Mouse (Mus musculus): ENCODE measurements around the gene Col6a6. TPM values are rescaled to one million over a fixed set of nuclear protein-coding genes. Genes with fewer than 3 reads are reported as not detected.

Col6a6 gene
- polyA plus RNA-seq, 1 experiment from 2014 or later, result 1.3 TPM

- Histone ChIP-seq H3K4me2 (ENCODE audit: low read depth, low read length) (no peak overlapping the region), H3K36me3 (ENCODE audit: control insufficient read depth, insufficient read depth, low read length) (no peaks in the 10 kb centered on the region), H3K9me3 (ENCODE audit: control insufficient read depth, low read length) (no peaks in the 10 kb centered on the region), H3K27me3 (ENCODE audit: control insufficient read depth, insufficient read depth, low read depth, low read length) (no peaks in the 10 kb centered on the region), H3K4me3 (ENCODE audit: low read length) (no peak overlapping the region), H3K9ac (ENCODE audit: low read length) (no peak overlapping the region), H3K27ac (ENCODE audit: low read length) (no peak overlapping the region), H3K4me1 (replicated peaks; ENCODE audit: control insufficient read depth, insufficient read depth, low read length) (no peaks in the 10 kb centered on the region)
- ATAC-seq (ENCODE audit: low read depth), result no peak
- WGBS, result 61% methylated on average over 11 of the region's 11 CpGs
Observed at GRCm38 (mm10) chr9:105787800-105788199, 40.2 kb downstream of the Col6a6 start.

GRCm38 (mm10) chr9:105784026-105784425, 43.9 kb downstream of the Col6a6 start:
- no peak for ATAC-seq (ENCODE audit: low read depth)
- no peak overlapping the region for H3K9ac ChIP-seq (ENCODE audit: low read length)
- WGBS, result 78% methylated on average over 4 of the region's 4 CpGs
- H3K4me1 ChIP-seq (replicated peaks; ENCODE audit: control insufficient read depth, insufficient read depth, low read length), result no peaks in the 10 kb centered on the region
- H3K27me3 ChIP-seq (ENCODE audit: control insufficient read depth, insufficient read depth, low read depth, low read length), result no peaks in the 10 kb centered on the region
- no peaks in the 10 kb centered on the region for H3K9me3 ChIP-seq (ENCODE audit: control insufficient read depth, low read length)
- H3K4me3 ChIP-seq (ENCODE audit: low read length), result no peak overlapping the region
- H3K27ac ChIP-seq (ENCODE audit: low read length), result no peak overlapping the region
- no peak overlapping the region for H3K4me2 ChIP-seq (ENCODE audit: low read depth, low read length)
- no peaks in the 10 kb centered on the region for H3K36me3 ChIP-seq (ENCODE audit: control insufficient read depth, insufficient read depth, low read length)

GRCm38 (mm10) chr9:105780696-105781095, 47.3 kb downstream of the Col6a6 start:
- Histone ChIP-seq H3K36me3 (ENCODE audit: control insufficient read depth, insufficient read depth, low read length) (no peaks in the 10 kb centered on the region), H3K9me3 (ENCODE audit: control insufficient read depth, low read length) (no peaks in the 10 kb centered on the region), H3K4me2 (ENCODE audit: low read depth, low read length) (no peak overlapping the region), H3K27ac (ENCODE audit: low read length) (no peak overlapping the region), H3K9ac (ENCODE audit: low read length) (no peak overlapping the region), H3K4me3 (ENCODE audit: low read length) (no peak overlapping the region), H3K27me3 (ENCODE audit: control insufficient read depth, insufficient read depth, low read depth, low read length) (no peaks in the 10 kb centered on the region), H3K4me1 (replicated peaks; ENCODE audit: control insufficient read depth, insufficient read depth, low read length) (no peaks in the 10 kb centered on the region)
- no peak for ATAC-seq (ENCODE audit: low read depth)
- WGBS, result 89% methylated on average over 15 of the region's 15 CpGs

GRCm38 (mm10) chr9:105778741-105779140, 49.2 kb downstream of the Col6a6 start:
- Histone ChIP-seq H3K4me3 (ENCODE audit: low read length) (no peak overlapping the region), H3K27me3 (ENCODE audit: control insufficient read depth, insufficient read depth, low read depth, low read length) (no peaks in the 10 kb centered on the region), H3K9me3 (ENCODE audit: control insufficient read depth, low read length) (no peaks in the 10 kb centered on the region), H3K36me3 (ENCODE audit: control insufficient read depth, insufficient read depth, low read length) (no peaks in the 10 kb centered on the region), H3K4me2 (ENCODE audit: low read depth, low read length) (no peak overlapping the region), H3K4me1 (replicated peaks; ENCODE audit: control insufficient read depth, insufficient read depth, low read length) (peaks cover 5% of the 10 kb centered on the region), H3K27ac (ENCODE audit: low read length) (no peak overlapping the region), H3K9ac (ENCODE audit: low read length) (no peak overlapping the region)
- ATAC-seq (ENCODE audit: low read depth), result no peak
- WGBS, result 88% methylated on average over 6 of the region's 6 CpGs

- no peak overlapping the region for H3K27ac ChIP-seq (ENCODE audit: low read length)
- peak; percentile 56 for ATAC-seq (ENCODE audit: low read depth)
- H3K4me1 ChIP-seq (replicated peaks; ENCODE audit: control insufficient read depth, insufficient read depth, low read length), result peaks cover 16% of the 10 kb centered on the region
- no peaks in the 10 kb centered on the region for H3K36me3 ChIP-seq (ENCODE audit: control insufficient read depth, insufficient read depth, low read length)
- no peak overlapping the region for H3K4me2 ChIP-seq (ENCODE audit: low read depth, low read length)
- WGBS, result 37% methylated on average over 7 of the region's 7 CpGs
- H3K9ac ChIP-seq (ENCODE audit: low read length), result no peak overlapping the region
- no peak overlapping the region for H3K4me3 ChIP-seq (ENCODE audit: low read length)
- H3K9me3 ChIP-seq (ENCODE audit: control insufficient read depth, low read length), result no peaks in the 10 kb centered on the region
- no peaks in the 10 kb centered on the region for H3K27me3 ChIP-seq (ENCODE audit: control insufficient read depth, insufficient read depth, low read depth, low read length)
Observed at GRCm38 (mm10) chr9:105774878-105775277, 53.1 kb downstream of the Col6a6 start.

- 81% methylated on average over 19 of the region's 19 CpGs for WGBS
- H3K9ac ChIP-seq (ENCODE audit: low read length), result no peak overlapping the region
- no peak overlapping the region for H3K4me2 ChIP-seq (ENCODE audit: low read depth, low read length)
- H3K4me3 ChIP-seq (ENCODE audit: low read length), result no peak overlapping the region
- no peaks in the 10 kb centered on the region for H3K36me3 ChIP-seq (ENCODE audit: control insufficient read depth, insufficient read depth, low read length)
- no peaks in the 10 kb centered on the region for H3K9me3 ChIP-seq (ENCODE audit: control insufficient read depth, low read length)
- peaks cover 16% of the 10 kb centered on the region for H3K4me1 ChIP-seq (replicated peaks; ENCODE audit: control insufficient read depth, insufficient read depth, low read length)
- 0 out of 2 replicates have a peak, but pooled peaks have one; percentile 10 for ATAC-seq (ENCODE audit: low read depth)
- H3K27me3 ChIP-seq (ENCODE audit: control insufficient read depth, insufficient read depth, low read depth, low read length), result no peaks in the 10 kb centered on the region
- no peak overlapping the region for H3K27ac ChIP-seq (ENCODE audit: low read length)
Observed at GRCm38 (mm10) chr9:105774321-105774720, 53.6 kb downstream of the Col6a6 start.

GRCm38 (mm10) chr9:105771380-105771779, 56.6 kb downstream of the Col6a6 start:
- no peak overlapping the region for H3K27ac ChIP-seq (ENCODE audit: low read length)
- H3K4me1 ChIP-seq (replicated peaks; ENCODE audit: control insufficient read depth, insufficient read depth, low read length), result peaks cover 16% of the 10 kb centered on the region
- H3K9me3 ChIP-seq (ENCODE audit: control insufficient read depth, low read length), result no peaks in the 10 kb centered on the region
- no peak overlapping the region for H3K9ac ChIP-seq (ENCODE audit: low read length)
- no peak for ATAC-seq (ENCODE audit: low read depth)
- no peaks in the 10 kb centered on the region for H3K27me3 ChIP-seq (ENCODE audit: control insufficient read depth, insufficient read depth, low read depth, low read length)
- H3K36me3 ChIP-seq (ENCODE audit: control insufficient read depth, insufficient read depth, low read length), result no peaks in the 10 kb centered on the region
- WGBS, result 31% methylated on average over 3 of the region's 3 CpGs
- H3K4me3 ChIP-seq (ENCODE audit: low read length), result no peak overlapping the region
- H3K4me2 ChIP-seq (ENCODE audit: low read depth, low read length), result no peak overlapping the region

GRCm38 (mm10) chr9:105770690-105771089, 57.3 kb downstream of the Col6a6 start:
- Histone ChIP-seq H3K36me3 (ENCODE audit: control insufficient read depth, insufficient read depth, low read length) (no peaks in the 10 kb centered on the region), H3K27me3 (ENCODE audit: control insufficient read depth, insufficient read depth, low read depth, low read length) (no peaks in the 10 kb centered on the region), H3K9me3 (ENCODE audit: control insufficient read depth, low read length) (no peaks in the 10 kb centered on the region), H3K9ac (ENCODE audit: low read length) (no peak overlapping the region), H3K4me3 (ENCODE audit: low read length) (no peak overlapping the region), H3K4me1 (replicated peaks; ENCODE audit: control insufficient read depth, insufficient read depth, low read length) (peaks cover 16% of the 10 kb centered on the region), H3K4me2 (ENCODE audit: low read depth, low read length) (no peak overlapping the region), H3K27ac (ENCODE audit: low read length) (no peak overlapping the region)
- 50% methylated on average over 7 of the region's 7 CpGs for WGBS
- ATAC-seq (ENCODE audit: low read depth), result no peak

- H3K4me2 ChIP-seq (ENCODE audit: low read depth, low read length), result no peak overlapping the region
- H3K36me3 ChIP-seq (ENCODE audit: control insufficient read depth, insufficient read depth, low read length), result no peaks in the 10 kb centered on the region
- no peak overlapping the region for H3K9ac ChIP-seq (ENCODE audit: low read length)
- no peak overlapping the region for H3K4me3 ChIP-seq (ENCODE audit: low read length)
- no peaks in the 10 kb centered on the region for H3K9me3 ChIP-seq (ENCODE audit: control insufficient read depth, low read length)
- no peak overlapping the region for H3K27ac ChIP-seq (ENCODE audit: low read length)
- peaks cover 9% of the 10 kb centered on the region for H3K4me1 ChIP-seq (replicated peaks; ENCODE audit: control insufficient read depth, insufficient read depth, low read length)
- WGBS, result 65% methylated on average over 2 of the region's 2 CpGs
- H3K27me3 ChIP-seq (ENCODE audit: control insufficient read depth, insufficient read depth, low read depth, low read length), result no peaks in the 10 kb centered on the region
- no peak for ATAC-seq (ENCODE audit: low read depth)
Observed at GRCm38 (mm10) chr9:105765891-105766290, 62.1 kb downstream of the Col6a6 start.

GRCm38 (mm10) chr9:105764681-105765080, 63.3 kb downstream of the Col6a6 start:
- no peak overlapping the region for H3K4me2 ChIP-seq (ENCODE audit: low read depth, low read length)
- H3K4me3 ChIP-seq (ENCODE audit: low read length), result no peak overlapping the region
- no peaks in the 10 kb centered on the region for H3K9me3 ChIP-seq (ENCODE audit: control insufficient read depth, low read length)
- peak overlapping the region; percentile 86 for H3K27ac ChIP-seq (ENCODE audit: low read length)
- H3K36me3 ChIP-seq (ENCODE audit: control insufficient read depth, insufficient read depth, low read length), result no peaks in the 10 kb centered on the region
- H3K27me3 ChIP-seq (ENCODE audit: control insufficient read depth, insufficient read depth, low read depth, low read length), result no peaks in the 10 kb centered on the region
- H3K4me1 ChIP-seq (replicated peaks; ENCODE audit: control insufficient read depth, insufficient read depth, low read length), result peaks cover 3% of the 10 kb centered on the region; the same call in 1 of the 2 replicates
- H3K9ac ChIP-seq (ENCODE audit: low read length), result no peak overlapping the region
- ATAC-seq (ENCODE audit: low read depth), result no peak
- 37% methylated on average over 5 of the region's 5 CpGs for WGBS
